Mouse (Mus musculus): Measurements from ENCODE around the gene Fhad1.

- TF ChIP-seq CTCF (IDR thresholded peaks at IDR 0.05; ENCODE audit: low read depth, low read length) (no peak), POLR2A (IDR thresholded peaks at IDR 0.05; ENCODE audit: insufficient read depth, low read length) (no peak), EP300 (IDR thresholded peaks at IDR 0.05; ENCODE audit: insufficient read depth, low read depth, low read length) (no peak)
Observed at GRCm38 (mm10) chr4:141952824-141953223, 62.1 kb downstream of the Fhad1 start.

Data from ES-Bruce4 (cell line).